Mouse (Mus musculus): Measurements from ENCODE around the gene Atf7ip2. TPM values are rescaled to one million over a fixed set of nuclear protein-coding genes. Genes with fewer than 3 reads are reported as not detected.
A peak's percentile ranks its signal among the peaks of the same experiment; 100 is the strongest.

Atf7ip2 gene
- 0.34 and 0.38 TPM in 2 replicates for polyA plus RNA-seq (2014; fragmentation: Nextera tagmentation; extraction: Ambion mirVana)

- whole genome bisulfite sequencing: under 1% methylated on average over 63 of the region's 63 CpGs
- peaks cover 5% of the 10 kb centered on the region; the same call in 1 of the 2 replicates for H3K9me3 ChIP-seq (ENCODE audit: control insufficient read depth, low read length)
- H3K4me2 ChIP-seq (ENCODE audit: low read length): peak within 1 kb of the TSS; percentile 100
- H3K4me3 ChIP-seq (ENCODE audit: control insufficient read depth in 1 of 2, insufficient read depth in 1 of 2, low read depth in 1 of 2, low read length in 2 of 2): peak within 1 kb of the TSS; percentile 52 to 60
- H3K27me3 ChIP-seq (ENCODE audit: control insufficient read depth, insufficient read depth, low read length): 0 out of 2 replicates have a peak, but pooled peaks cover 7% of the 10 kb centered on the region
- H3K27ac ChIP-seq (replicated peaks in 1 of 2; ENCODE audit: control insufficient read depth in 1 of 2, insufficient read depth in 1 of 2, low read depth in 2 of 2, low read length in 2 of 2): no peak within 1 kb of the TSS
- no peaks in the 10 kb centered on the region for H3K36me3 ChIP-seq (ENCODE audit: control insufficient read depth, insufficient read depth, low read length)
- H3K9ac ChIP-seq (ENCODE audit: low read length): peak within 1 kb of the TSS; percentile 69
- H3K4me1 ChIP-seq (ENCODE audit: control insufficient read depth in 2 of 2, insufficient read depth in 2 of 2, low read length in 2 of 2): 0 out of 4 replicates have a peak, but pooled peaks cover 0 to 3% of the 10 kb centered on the region in 2 experiments
- peak; percentile 97 for ATAC-seq (ENCODE audit: insufficient number of reproducible peaks, insufficient read depth, low FRiP score, low read depth)
Observed at GRCm38 (mm10) chr16:10192679-10193506, at the start of gene Atf7ip2. Gene Atf7ip2, plus strand, starts transcription at chr16:10192712.

DNA sequence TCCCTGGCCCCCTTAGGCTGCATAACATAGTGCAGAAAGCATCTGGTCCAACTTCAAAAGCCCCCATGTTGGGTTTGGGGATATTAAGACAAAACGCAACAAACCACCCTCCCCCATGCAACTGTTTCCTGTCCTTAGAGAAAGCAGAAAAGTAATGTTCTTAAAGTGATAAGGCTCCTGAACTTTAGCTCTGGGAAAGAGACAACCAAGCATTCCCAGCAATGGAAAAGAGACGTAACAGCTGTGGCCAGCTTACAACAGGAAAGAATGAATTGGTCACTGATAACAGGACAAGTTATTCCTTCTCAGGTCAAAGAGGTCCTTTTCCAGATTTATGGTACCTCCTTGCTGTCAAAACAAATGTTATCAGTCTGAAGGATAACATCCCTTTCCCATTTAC, 49.3 kb upstream of the Atf7ip2 start:
- H3K27ac ChIP-seq (replicated peaks in 1 of 2; ENCODE audit: control insufficient read depth in 1 of 2, insufficient read depth in 1 of 2, low read depth in 2 of 2, low read length in 2 of 2): no peak overlapping the region
- ATAC-seq (ENCODE audit: insufficient number of reproducible peaks, insufficient read depth, low FRiP score, low read depth): no peak
- H3K36me3 ChIP-seq (ENCODE audit: control insufficient read depth, insufficient read depth, low read length): no peaks in the 10 kb centered on the region
- H3K9ac ChIP-seq (ENCODE audit: low read length): no peak overlapping the region
- H3K4me2 ChIP-seq (ENCODE audit: low read length): no peak overlapping the region
- WGBS: 43% methylated on average over 2 of the region's 2 CpGs
- no peak overlapping the region for H3K4me3 ChIP-seq (ENCODE audit: control insufficient read depth in 1 of 2, insufficient read depth in 1 of 2, low read depth in 1 of 2, low read length in 2 of 2)
- H3K9me3 ChIP-seq (ENCODE audit: control insufficient read depth, low read length): 0 out of 2 replicates have a peak, but pooled peaks cover 6% of the 10 kb centered on the region
- H3K27me3 ChIP-seq (ENCODE audit: control insufficient read depth, insufficient read depth, low read length): no peaks in the 10 kb centered on the region
- H3K4me1 ChIP-seq (ENCODE audit: control insufficient read depth in 2 of 2, insufficient read depth in 2 of 2, low read length in 2 of 2): no peaks in the 10 kb centered on the region

GRCm38 (mm10) chr16:10147401-10147800, 45.1 kb upstream of the Atf7ip2 start:
- Histone ChIP-seq H3K27ac (replicated peaks in 1 of 2; ENCODE audit: control insufficient read depth in 1 of 2, insufficient read depth in 1 of 2, low read depth in 2 of 2, low read length in 2 of 2) (no peak overlapping the region), H3K9ac (ENCODE audit: low read length) (no peak overlapping the region), H3K4me3 (ENCODE audit: control insufficient read depth in 1 of 2, insufficient read depth in 1 of 2, low read depth in 1 of 2, low read length in 2 of 2) (no peak overlapping the region), H3K27me3 (ENCODE audit: control insufficient read depth, insufficient read depth, low read length) (no peaks in the 10 kb centered on the region), H3K36me3 (ENCODE audit: control insufficient read depth, insufficient read depth, low read length) (no peaks in the 10 kb centered on the region), H3K4me2 (ENCODE audit: low read length) (no peak overlapping the region), H3K4me1 (ENCODE audit: control insufficient read depth in 2 of 2, insufficient read depth in 2 of 2, low read length in 2 of 2) (no peaks in the 10 kb centered on the region), H3K9me3 (ENCODE audit: control insufficient read depth, low read length) (0 out of 2 replicates have a peak, but pooled peaks cover 6% of the 10 kb centered on the region)
- ATAC-seq (ENCODE audit: insufficient number of reproducible peaks, insufficient read depth, low FRiP score, low read depth): no peak
- WGBS: 83% methylated on average over 5 of the region's 5 CpGs

DNA sequence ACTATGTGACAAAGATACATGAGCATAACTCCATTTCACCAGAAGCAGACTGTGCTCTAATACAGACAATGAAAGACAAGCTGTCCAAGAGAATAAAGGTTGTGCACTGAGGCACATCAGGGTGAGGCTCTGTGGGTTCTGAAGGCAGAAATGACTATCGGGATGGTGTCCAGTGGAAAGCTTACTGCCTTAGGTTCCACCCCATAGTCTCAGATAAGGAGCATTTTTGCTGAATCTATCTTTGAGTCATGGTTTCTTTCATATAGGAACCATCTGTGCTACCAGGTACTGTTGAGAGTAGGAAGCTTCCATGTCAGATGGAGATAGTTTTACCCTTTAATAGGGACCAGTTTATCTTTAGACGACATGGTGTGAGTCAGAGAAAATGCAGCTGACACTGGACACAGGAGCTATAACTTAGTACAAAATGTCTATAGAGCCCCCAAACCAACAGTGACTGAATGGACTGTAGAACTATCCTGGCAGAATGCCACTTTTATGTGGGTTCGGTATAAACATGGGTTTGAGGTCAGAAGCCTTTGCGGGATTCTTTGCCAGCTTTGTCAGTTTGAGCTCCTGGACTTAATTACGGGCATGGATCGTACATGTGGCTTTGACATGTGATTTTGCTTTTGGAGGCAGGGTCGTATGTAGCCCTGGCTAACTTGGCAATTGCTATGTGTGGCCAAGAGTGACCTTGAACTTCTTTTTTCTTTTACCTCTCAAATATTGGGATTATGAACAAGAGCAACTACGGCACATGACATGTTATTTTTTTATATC, 23.2 kb upstream of the Atf7ip2 start:
- no peaks in the 10 kb centered on the region for H3K36me3 ChIP-seq (ENCODE audit: control insufficient read depth, insufficient read depth, low read length)
- no peak overlapping the region for H3K4me2 ChIP-seq (ENCODE audit: low read length)
- H3K9me3 ChIP-seq (ENCODE audit: control insufficient read depth, low read length): no peaks in the 10 kb centered on the region
- WGBS: 85% methylated on average over 8 of the region's 8 CpGs
- H3K4me3 ChIP-seq (ENCODE audit: control insufficient read depth in 1 of 2, insufficient read depth in 1 of 2, low read depth in 1 of 2, low read length in 2 of 2): no peak overlapping the region
- ATAC-seq (ENCODE audit: insufficient number of reproducible peaks, insufficient read depth, low FRiP score, low read depth): no peak
- no peaks in the 10 kb centered on the region for H3K4me1 ChIP-seq (ENCODE audit: control insufficient read depth in 2 of 2, insufficient read depth in 2 of 2, low read length in 2 of 2)
- no peak overlapping the region for H3K9ac ChIP-seq (ENCODE audit: low read length)
- H3K27ac ChIP-seq (replicated peaks in 1 of 2; ENCODE audit: control insufficient read depth in 1 of 2, insufficient read depth in 1 of 2, low read depth in 2 of 2, low read length in 2 of 2): no peak overlapping the region
- H3K27me3 ChIP-seq (ENCODE audit: control insufficient read depth, insufficient read depth, low read length): no peaks in the 10 kb centered on the region

DNA sequence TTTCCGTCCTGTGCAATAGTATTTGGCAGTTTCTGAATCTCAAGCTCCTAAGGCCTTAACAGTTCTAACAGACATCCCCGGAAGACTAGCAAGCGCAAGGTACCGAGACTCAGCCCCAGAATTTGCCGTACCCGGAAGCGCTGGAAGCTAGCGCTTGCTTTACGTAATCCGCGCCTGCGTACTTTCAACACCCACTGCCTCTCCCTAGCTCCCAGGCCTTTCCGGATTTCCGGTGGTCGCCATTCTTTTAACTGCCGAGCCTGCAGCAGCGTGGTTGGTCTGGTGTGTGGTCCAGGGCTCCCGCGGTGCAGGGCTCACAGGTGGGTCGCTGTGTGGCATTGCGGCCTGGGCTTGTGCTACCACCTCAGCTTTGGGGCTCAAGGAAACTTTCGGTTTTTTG, 22.5 kb upstream of the Atf7ip2 start, which contains the start of gene Rpl39l:
TSS of gene Rpl39l (plus strand) at position 222 of the 400 bp plus-strand sequence.
- ATAC-seq (ENCODE audit: insufficient number of reproducible peaks, insufficient read depth, low FRiP score, low read depth): no peak
- WGBS: 77% methylated on average over 22 of the region's 22 CpGs
- H3K9ac ChIP-seq (ENCODE audit: low read length): no peak within 1 kb of the TSS
- no peaks in the 10 kb centered on the region for H3K9me3 ChIP-seq (ENCODE audit: control insufficient read depth, low read length)
- H3K4me2 ChIP-seq (ENCODE audit: low read length): no peak within 1 kb of the TSS
- H3K27me3 ChIP-seq (ENCODE audit: control insufficient read depth, insufficient read depth, low read length): no peaks in the 10 kb centered on the region
- H3K4me3 ChIP-seq (ENCODE audit: control insufficient read depth in 1 of 2, insufficient read depth in 1 of 2, low read depth in 1 of 2, low read length in 2 of 2): no peak within 1 kb of the TSS
- H3K4me1 ChIP-seq (ENCODE audit: control insufficient read depth in 2 of 2, insufficient read depth in 2 of 2, low read length in 2 of 2): no peaks in the 10 kb centered on the region
- H3K27ac ChIP-seq (replicated peaks in 1 of 2; ENCODE audit: control insufficient read depth in 1 of 2, insufficient read depth in 1 of 2, low read depth in 2 of 2, low read length in 2 of 2): no peak within 1 kb of the TSS
- H3K36me3 ChIP-seq (ENCODE audit: control insufficient read depth, insufficient read depth, low read length): no peaks in the 10 kb centered on the region

- H3K27ac ChIP-seq (replicated peaks in 1 of 2; ENCODE audit: control insufficient read depth in 1 of 2, insufficient read depth in 1 of 2, low read depth in 2 of 2, low read length in 2 of 2): no peak overlapping the region
- no peaks in the 10 kb centered on the region for H3K4me1 ChIP-seq (ENCODE audit: control insufficient read depth in 2 of 2, insufficient read depth in 2 of 2, low read length in 2 of 2)
- no peak overlapping the region for H3K4me3 ChIP-seq (ENCODE audit: control insufficient read depth in 1 of 2, insufficient read depth in 1 of 2, low read depth in 1 of 2, low read length in 2 of 2)
- WGBS: 73% methylated on average over 4 of the region's 4 CpGs
- H3K27me3 ChIP-seq (ENCODE audit: control insufficient read depth, insufficient read depth, low read length): no peaks in the 10 kb centered on the region
- no peak overlapping the region for H3K9ac ChIP-seq (ENCODE audit: low read length)
- H3K4me2 ChIP-seq (ENCODE audit: low read length): no peak overlapping the region
- ATAC-seq (ENCODE audit: insufficient number of reproducible peaks, insufficient read depth, low FRiP score, low read depth): no peak
- H3K36me3 ChIP-seq (ENCODE audit: control insufficient read depth, insufficient read depth, low read length): no peaks in the 10 kb centered on the region
- H3K9me3 ChIP-seq (ENCODE audit: control insufficient read depth, low read length): no peaks in the 10 kb centered on the region
Observed at GRCm38 (mm10) chr16:10171276-10171675, 21.2 kb upstream of the Atf7ip2 start.

DNA sequence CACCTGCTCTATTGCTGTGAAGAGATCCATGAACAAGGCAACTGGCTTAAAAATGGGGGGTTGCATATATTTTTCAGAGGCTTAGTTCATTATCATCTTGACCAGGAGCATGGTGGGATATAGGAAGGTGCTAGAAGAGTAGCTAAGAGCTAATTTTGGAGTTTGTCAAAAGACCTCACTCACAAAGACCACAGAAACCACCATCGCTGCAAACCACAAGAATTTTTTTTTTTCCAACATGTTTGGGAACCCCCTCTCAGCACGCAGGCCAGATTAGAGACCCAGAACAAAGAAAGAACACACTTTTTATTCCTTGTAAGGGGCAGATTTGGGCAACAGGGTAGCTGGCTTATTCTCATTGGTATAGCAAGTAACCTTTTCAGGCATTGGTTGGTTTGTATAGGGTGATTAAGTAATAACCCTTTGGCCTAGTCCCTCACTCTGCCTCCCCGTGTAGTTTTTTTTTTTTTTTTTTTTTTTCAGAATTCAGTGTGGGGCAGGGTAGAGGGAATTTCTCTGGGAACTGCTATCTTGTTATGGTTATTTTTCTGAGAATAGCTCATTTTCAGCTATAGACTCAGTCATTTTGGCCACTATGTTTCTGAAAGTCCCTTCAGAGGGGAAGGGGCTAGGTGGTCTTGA, 20.2 kb upstream of the Atf7ip2 start:
- WGBS: 76% methylated on average over 3 of the region's 3 CpGs
- Histone ChIP-seq H3K4me2 (ENCODE audit: low read length) (no peak overlapping the region), H3K36me3 (ENCODE audit: control insufficient read depth, insufficient read depth, low read length) (no peaks in the 10 kb centered on the region), H3K4me1 (ENCODE audit: control insufficient read depth in 2 of 2, insufficient read depth in 2 of 2, low read length in 2 of 2) (no peaks in the 10 kb centered on the region), H3K9ac (ENCODE audit: low read length) (no peak overlapping the region), H3K4me3 (ENCODE audit: control insufficient read depth in 1 of 2, insufficient read depth in 1 of 2, low read depth in 1 of 2, low read length in 2 of 2) (no peak overlapping the region), H3K27me3 (ENCODE audit: control insufficient read depth, insufficient read depth, low read length) (no peaks in the 10 kb centered on the region), H3K27ac (replicated peaks in 1 of 2; ENCODE audit: control insufficient read depth in 1 of 2, insufficient read depth in 1 of 2, low read depth in 2 of 2, low read length in 2 of 2) (no peak overlapping the region), H3K9me3 (ENCODE audit: control insufficient read depth, low read length) (peaks cover 4% of the 10 kb centered on the region)
- no peak for ATAC-seq (ENCODE audit: insufficient number of reproducible peaks, insufficient read depth, low FRiP score, low read depth)

Data from heart, embryonic 14.5 days (tissue).